Mouse (Mus musculus) hindbrain, embryonic 16.5 days (tissue): ENCODE data around the gene Lemd2. TPM values are rescaled to one million over a fixed set of nuclear protein-coding genes. Genes with fewer than 3 reads are reported as not detected.

Experiments used
- ATAC-seq: fragments of 200-750 bp; cut with Nextera tagmentation; 2 replicates; pipeline ENCODE4 v1.8.0; 2017; ENCODE audit warnings: moderate TSS enrichment, moderate library complexity
- H3K27ac ChIP-seq: fragments of 300-500 bp; sonication (generic); 2 replicates; pipeline ENCODE4 v1.5.1; 2014; ENCODE audit warnings: low read depth, mild to moderate bottlenecking, control low read depth, low read length, moderate library complexity
- H3K27me3 ChIP-seq: fragments of 300-500 bp; sonication (generic); replicated peaks from 2 replicates; pipeline ENCODE4 v1.6.1; 2014; ENCODE audit warnings: low read length; ENCODE audit not compliant: control insufficient read depth, insufficient read depth
- H3K36me3 ChIP-seq: fragments of 300-500 bp; sonication (generic); 2 replicates; pipeline ENCODE4 v1.6.1; 2014; ENCODE audit warnings: mild to moderate bottlenecking, low read length, moderate library complexity, mixed read lengths; ENCODE audit not compliant: control insufficient read depth, insufficient read depth
- H3K4me1 ChIP-seq: fragments of 300-500 bp; sonication (generic); 2 replicates; pipeline ENCODE4 v1.6.1; 2014; ENCODE audit warnings: low read depth, low read length; ENCODE audit not compliant: control insufficient read depth, insufficient read depth
- H3K4me2 ChIP-seq: fragments of 300-500 bp; sonication (generic); 2 replicates; pipeline ENCODE4 v1.6.1; 2014; ENCODE audit warnings: mild to moderate bottlenecking, low read length, control low read depth, moderate library complexity
- H3K4me3 ChIP-seq: fragments of 300-500 bp; sonication (generic); 2 replicates; pipeline ENCODE4 v1.5.1; 2014; ENCODE audit warnings: mild to moderate bottlenecking, low read length, control low read depth, moderate library complexity
- H3K9ac ChIP-seq: fragments of 300-500 bp; sonication (generic); 2 replicates; pipeline ENCODE4 v1.6.1; 2014; ENCODE audit warnings: low read depth, mild to moderate bottlenecking, control low read depth, low read length, moderate library complexity
- H3K9me3 ChIP-seq: fragments of 300-500 bp; sonication (generic); 2 replicates; pipeline ENCODE4 v1.6.1; 2014; ENCODE audit warnings: mild to moderate bottlenecking, low read length, moderate library complexity; ENCODE audit not compliant: control insufficient read depth
- WGBS: fragments of 180-500 bp; shearing (Covaris S2); extraction: QIAGEN DNeasy Blood & Tissue Kit; methylation state at CpG from one replicate; pipeline ENCODE4 v1.1.7; 2014; 5-methylcytosine and 5-hydroxymethylcytosine counted together
- polyA plus RNA-seq: library from polyadenylated mRNA; unstranded; fragments of >200 nt; fragmentation: Nextera tagmentation; extraction: Ambion mirVana; gene quantifications from 2 replicates; pipeline ENCODE4 v1.2.1, GENCODE M21; 2015

Gene Lemd2
- polyA plus RNA-seq, 1 experiment from 2014 or later: 11.1 TPM

- Histone ChIP-seq H3K9me3 (no peaks in the 10 kb centered on the region), H3K9ac (no peak overlapping the region), H3K4me3 (no peak overlapping the region), H3K27me3 (no peaks in the 10 kb centered on the region; the same call in 1 of the 2 replicates), H3K4me1 (no peaks in the 10 kb centered on the region; the same call in 1 of the 2 replicates), H3K4me2 (no peak overlapping the region), H3K36me3 (no peaks in the 10 kb centered on the region), H3K27ac (no peak overlapping the region)
- WGBS: 2% methylated on average over 10 of the region's 11 CpGs
- peak; percentile 79 for ATAC-seq
Observed at GRCm38 (mm10) chr17:27212768-27213525, 8.7 kb upstream of the Lemd2 start.

- Histone ChIP-seq H3K27me3 (no peaks in the 10 kb centered on the region; the same call in 1 of the 2 replicates), H3K9ac (no peak overlapping the region), H3K36me3 (no peaks in the 10 kb centered on the region), H3K4me2 (no peak overlapping the region), H3K27ac (no peak overlapping the region), H3K4me3 (no peak overlapping the region), H3K4me1 (no peaks in the 10 kb centered on the region), H3K9me3 (no peaks in the 10 kb centered on the region)
- no peak for ATAC-seq
- WGBS: 40% methylated on average over 6 of the region's 6 CpGs
Observed at GRCm38 (mm10) chr17:27212006-27212405, 7.7 kb upstream of the Lemd2 start.

GRCm38 (mm10) chr17:27207113-27207707 lies 2.9 kb upstream of the Lemd2 start:
- no peak overlapping the region for H3K27ac ChIP-seq
- peaks cover 19% of the 10 kb centered on the region for H3K4me1 ChIP-seq
- H3K9me3 ChIP-seq: no peaks in the 10 kb centered on the region
- H3K4me2 ChIP-seq: no peak overlapping the region
- H3K36me3 ChIP-seq: peaks cover 3% of the 10 kb centered on the region; the same call in 1 of the 2 replicates
- no peak overlapping the region for H3K4me3 ChIP-seq
- no peak overlapping the region for H3K9ac ChIP-seq
- no peaks in the 10 kb centered on the region; the same call in 1 of the 2 replicates for H3K27me3 ChIP-seq
- WGBS: 55% methylated on average over 11 of the region's 11 CpGs
- no peak for ATAC-seq

- Histone ChIP-seq H3K36me3 (peaks cover 14% of the 10 kb centered on the region), H3K27ac (peak overlapping the region; percentile 97), H3K9me3 (no peaks in the 10 kb centered on the region), H3K4me3 (peak overlapping the region; percentile 88), H3K9ac (peak overlapping the region; percentile 98), H3K27me3 (no peaks in the 10 kb centered on the region), H3K4me1 (peaks cover 19% of the 10 kb centered on the region), H3K4me2 (peak overlapping the region; percentile 96)
- ATAC-seq: peak; percentile 48
- under 1% methylated on average over 32 of the region's 74 CpGs for WGBS
Observed at GRCm38 (mm10) chr17:27203358-27204074, 753 bp downstream of the Lemd2 start.

- no peak for ATAC-seq
- Histone ChIP-seq H3K9me3 (no peaks in the 10 kb centered on the region), H3K4me1 (peaks cover 19% of the 10 kb centered on the region), H3K4me2 (peak overlapping the region; percentile 96), H3K4me3 (peak overlapping the region; percentile 88), H3K27me3 (no peaks in the 10 kb centered on the region), H3K27ac (peak overlapping the region; percentile 97), H3K9ac (peak overlapping the region; percentile 98), H3K36me3 (peaks cover 14% of the 10 kb centered on the region)
- WGBS: 42% methylated on average over 14 of the region's 14 CpGs
Observed at GRCm38 (mm10) chr17:27202919-27203357, 1.3 kb downstream of the Lemd2 start.

- ATAC-seq: no peak
- Histone ChIP-seq H3K27me3 (no peaks in the 10 kb centered on the region), H3K4me2 (no peak overlapping the region), H3K9me3 (no peaks in the 10 kb centered on the region), H3K4me3 (no peak overlapping the region), H3K4me1 (peaks cover 19% of the 10 kb centered on the region), H3K27ac (no peak overlapping the region), H3K9ac (no peak overlapping the region), H3K36me3 (peaks cover 14% of the 10 kb centered on the region)
- 85% methylated on average over 2 of the region's 2 CpGs for WGBS
Observed at GRCm38 (mm10) chr17:27201981-27202380, 2.3 kb downstream of the Lemd2 start.

- H3K27ac ChIP-seq: no peak overlapping the region
- no peak overlapping the region for H3K9ac ChIP-seq
- no peak for ATAC-seq
- H3K9me3 ChIP-seq: no peaks in the 10 kb centered on the region
- no peaks in the 10 kb centered on the region for H3K27me3 ChIP-seq
- H3K36me3 ChIP-seq: peaks cover 17% of the 10 kb centered on the region
- peaks cover 22% of the 10 kb centered on the region for H3K4me1 ChIP-seq
- no peak overlapping the region for H3K4me3 ChIP-seq
- 58% methylated on average over 11 of the region's 11 CpGs for WGBS
- H3K4me2 ChIP-seq: no peak overlapping the region
Observed at GRCm38 (mm10) chr17:27200801-27201200, 3.5 kb downstream of the Lemd2 start.

GRCm38 (mm10) chr17:27199864-27200263 lies 4.4 kb downstream of the Lemd2 start:
- no peak for ATAC-seq
- no peaks in the 10 kb centered on the region for H3K9me3 ChIP-seq
- WGBS: 83% methylated on average over 7 of the region's 7 CpGs
- H3K9ac ChIP-seq: no peak overlapping the region
- H3K4me3 ChIP-seq: no peak overlapping the region
- H3K27me3 ChIP-seq: no peaks in the 10 kb centered on the region
- H3K4me1 ChIP-seq: peaks cover 15% of the 10 kb centered on the region
- no peak overlapping the region for H3K4me2 ChIP-seq
- H3K27ac ChIP-seq: no peak overlapping the region
- peaks cover 22% of the 10 kb centered on the region for H3K36me3 ChIP-seq

GRCm38 (mm10) chr17:27199205-27199604 lies 5.1 kb downstream of the Lemd2 start:
- WGBS: 95% methylated on average over 9 of the region's 9 CpGs
- H3K27ac ChIP-seq: no peak overlapping the region
- peaks cover 27% of the 10 kb centered on the region for H3K36me3 ChIP-seq
- no peak overlapping the region for H3K4me2 ChIP-seq
- no peaks in the 10 kb centered on the region for H3K9me3 ChIP-seq
- H3K9ac ChIP-seq: no peak overlapping the region
- no peak for ATAC-seq
- no peaks in the 10 kb centered on the region for H3K27me3 ChIP-seq
- H3K4me1 ChIP-seq: peaks cover 16% of the 10 kb centered on the region
- H3K4me3 ChIP-seq: no peak overlapping the region
